Mouse (Mus musculus): ENCODE data around the gene Ahctf1. TPM values are rescaled to one million over a fixed set of nuclear protein-coding genes. Genes with fewer than 3 reads are reported as not detected.

The Ahctf1 gene
- polyA plus RNA-seq, 1 experiment from 2014 or later, result 22.6 TPM

- no peak overlapping the region for H3K27ac ChIP-seq
- peaks cover 37% of the 10 kb centered on the region for H3K36me3 ChIP-seq
- no peak overlapping the region for H3K9ac ChIP-seq
- H3K9me3 ChIP-seq, result no peaks in the 10 kb centered on the region
- H3K4me2 ChIP-seq, result no peak overlapping the region
- peaks cover 20% of the 10 kb centered on the region for H3K4me1 ChIP-seq
- H3K4me3 ChIP-seq, result no peak overlapping the region
- no peak for ATAC-seq (ENCODE audit: borderline replicate concordance, extremely low read depth, low FRiP score, low TSS enrichment)
- H3K27me3 ChIP-seq, result no peaks in the 10 kb centered on the region
Observed at GRCm38 (mm10) chr1:179798794-179799193, 4.7 kb downstream of the Ahctf1 start.

GRCm38 (mm10) chr1:179787281-179787680 lies 16.2 kb downstream of the Ahctf1 start:
- H3K9ac ChIP-seq, result no peak overlapping the region

GRCm38 (mm10) chr1:179785502-179785901 lies 18.0 kb downstream of the Ahctf1 start:
- H3K9me3 ChIP-seq, result no peaks in the 10 kb centered on the region
- H3K36me3 ChIP-seq, result peaks cover 79% of the 10 kb centered on the region
- 93% methylated on average over 5 of the region's 5 CpGs for WGBS
- H3K4me1 ChIP-seq, result no peaks in the 10 kb centered on the region
- H3K27me3 ChIP-seq, result no peaks in the 10 kb centered on the region
- no peak overlapping the region for H3K27ac ChIP-seq
- H3K9ac ChIP-seq, result no peak overlapping the region
- no peak overlapping the region for H3K4me2 ChIP-seq
- H3K4me3 ChIP-seq, result no peak overlapping the region
- ATAC-seq (ENCODE audit: borderline replicate concordance, extremely low read depth, low FRiP score, low TSS enrichment), result no peak

More at GRCm38 (mm10) chr1:179787281-179787680, 16.2 kb downstream of the Ahctf1 start:
- H3K9me3 ChIP-seq, result no peaks in the 10 kb centered on the region
- no peak overlapping the region for H3K4me3 ChIP-seq
- H3K4me2 ChIP-seq, result no peak overlapping the region
- H3K36me3 ChIP-seq, result peaks cover 82% of the 10 kb centered on the region
- no peak overlapping the region for H3K27ac ChIP-seq
- H3K4me1 ChIP-seq, result no peaks in the 10 kb centered on the region
- no peaks in the 10 kb centered on the region for H3K27me3 ChIP-seq
- WGBS, result 84% methylated on average over 4 of the region's 4 CpGs
- no peak for ATAC-seq (ENCODE audit: borderline replicate concordance, extremely low read depth, low FRiP score, low TSS enrichment)

GRCm38 (mm10) chr1:179784098-179784497 lies 19.4 kb downstream of the Ahctf1 start:
- Histone ChIP-seq H3K4me2 (no peak overlapping the region), H3K4me3 (no peak overlapping the region), H3K9ac (no peak overlapping the region), H3K4me1 (no peaks in the 10 kb centered on the region), H3K9me3 (no peaks in the 10 kb centered on the region), H3K36me3 (peaks cover 79% of the 10 kb centered on the region), H3K27ac (no peak overlapping the region), H3K27me3 (no peaks in the 10 kb centered on the region)
- 83% methylated on average over 4 of the region's 4 CpGs for WGBS
- no peak for ATAC-seq (ENCODE audit: borderline replicate concordance, extremely low read depth, low FRiP score, low TSS enrichment)

- Histone ChIP-seq H3K27me3 (no peaks in the 10 kb centered on the region), H3K36me3 (peaks cover 74% of the 10 kb centered on the region), H3K27ac (no peak overlapping the region), H3K9ac (no peak overlapping the region), H3K9me3 (no peaks in the 10 kb centered on the region), H3K4me3 (no peak overlapping the region), H3K4me2 (no peak overlapping the region), H3K4me1 (no peaks in the 10 kb centered on the region)
- WGBS, result 68% methylated on average over 8 of the region's 8 CpGs
- no peak for ATAC-seq (ENCODE audit: borderline replicate concordance, extremely low read depth, low FRiP score, low TSS enrichment)
Observed at GRCm38 (mm10) chr1:179776831-179777230, 26.6 kb downstream of the Ahctf1 start.

- ATAC-seq (ENCODE audit: borderline replicate concordance, extremely low read depth, low FRiP score, low TSS enrichment), result no peak
- Histone ChIP-seq H3K4me3 (no peak overlapping the region), H3K9me3 (no peaks in the 10 kb centered on the region), H3K9ac (no peak overlapping the region), H3K4me2 (no peak overlapping the region), H3K27ac (no peak overlapping the region), H3K27me3 (no peaks in the 10 kb centered on the region), H3K4me1 (no peaks in the 10 kb centered on the region), H3K36me3 (peaks cover 70% of the 10 kb centered on the region)
- WGBS, result 92% methylated on average over 4 of the region's 4 CpGs
Observed at GRCm38 (mm10) chr1:179760553-179760952, 42.9 kb downstream of the Ahctf1 start.

GRCm38 (mm10) chr1:179760086-179760485 lies 43.4 kb downstream of the Ahctf1 start:
- WGBS, result 89% methylated on average over 5 of the region's 5 CpGs
- no peak overlapping the region for H3K9ac ChIP-seq
- no peak for ATAC-seq (ENCODE audit: borderline replicate concordance, extremely low read depth, low FRiP score, low TSS enrichment)
- no peaks in the 10 kb centered on the region for H3K27me3 ChIP-seq
- no peak overlapping the region for H3K27ac ChIP-seq
- H3K36me3 ChIP-seq, result peaks cover 68% of the 10 kb centered on the region
- no peaks in the 10 kb centered on the region for H3K9me3 ChIP-seq
- no peak overlapping the region for H3K4me3 ChIP-seq
- no peaks in the 10 kb centered on the region for H3K4me1 ChIP-seq
- H3K4me2 ChIP-seq, result no peak overlapping the region

- H3K4me1 ChIP-seq, result no peaks in the 10 kb centered on the region
- H3K9ac ChIP-seq, result no peak overlapping the region
- H3K27me3 ChIP-seq, result no peaks in the 10 kb centered on the region
- no peak overlapping the region for H3K4me2 ChIP-seq
- no peaks in the 10 kb centered on the region for H3K9me3 ChIP-seq
- no peak for ATAC-seq (ENCODE audit: borderline replicate concordance, extremely low read depth, low FRiP score, low TSS enrichment)
- no peak overlapping the region for H3K27ac ChIP-seq
- H3K36me3 ChIP-seq, result peaks cover 65% of the 10 kb centered on the region
- H3K4me3 ChIP-seq, result no peak overlapping the region
Observed at GRCm38 (mm10) chr1:179756477-179756876, 47.0 kb downstream of the Ahctf1 start.

GRCm38 (mm10) chr1:179753006-179753405 lies 50.5 kb downstream of the Ahctf1 start:
- Histone ChIP-seq H3K27me3 (no peaks in the 10 kb centered on the region), H3K4me3 (no peak overlapping the region), H3K4me2 (no peak overlapping the region), H3K27ac (no peak overlapping the region), H3K4me1 (no peaks in the 10 kb centered on the region), H3K36me3 (peaks cover 64% of the 10 kb centered on the region), H3K9ac (no peak overlapping the region), H3K9me3 (no peaks in the 10 kb centered on the region)
- 92% methylated on average over 8 of the region's 8 CpGs for WGBS
- no peak for ATAC-seq (ENCODE audit: borderline replicate concordance, extremely low read depth, low FRiP score, low TSS enrichment)

GRCm38 (mm10) chr1:179752276-179752675 lies 51.2 kb downstream of the Ahctf1 start:
- Histone ChIP-seq H3K4me1 (no peaks in the 10 kb centered on the region), H3K36me3 (peaks cover 64% of the 10 kb centered on the region), H3K4me2 (no peak overlapping the region), H3K4me3 (no peak overlapping the region), H3K27me3 (no peaks in the 10 kb centered on the region), H3K9me3 (no peaks in the 10 kb centered on the region), H3K9ac (no peak overlapping the region), H3K27ac (no peak overlapping the region)
- 90% methylated on average over 11 of the region's 11 CpGs for WGBS
- ATAC-seq (ENCODE audit: borderline replicate concordance, extremely low read depth, low FRiP score, low TSS enrichment), result no peak

GRCm38 (mm10) chr1:179745171-179745570 lies 58.3 kb downstream of the Ahctf1 start, which contains the start of gene Kif28:
TSS of gene Kif28 (minus strand) at chr1:179745271.
- Histone ChIP-seq H3K9me3 (no peaks in the 10 kb centered on the region), H3K27ac (no peak within 1 kb of the TSS), H3K4me1 (no peaks in the 10 kb centered on the region), H3K4me2 (no peak within 1 kb of the TSS), H3K4me3 (no peak within 1 kb of the TSS), H3K27me3 (no peaks in the 10 kb centered on the region), H3K9ac (no peak within 1 kb of the TSS), H3K36me3 (peaks cover 50% of the 10 kb centered on the region)
- WGBS, result 92% methylated on average over 9 of the region's 9 CpGs
- no peak for ATAC-seq (ENCODE audit: borderline replicate concordance, extremely low read depth, low FRiP score, low TSS enrichment)

GRCm38 (mm10) chr1:179743593-179744193 lies 59.8 kb downstream of the Ahctf1 start:
- Histone ChIP-seq H3K4me3 (no peak overlapping the region), H3K27me3 (no peaks in the 10 kb centered on the region), H3K4me1 (no peaks in the 10 kb centered on the region), H3K4me2 (no peak overlapping the region), H3K27ac (no peak overlapping the region), H3K9ac (no peak overlapping the region), H3K9me3 (no peaks in the 10 kb centered on the region), H3K36me3 (peaks cover 40% of the 10 kb centered on the region)
- no peak for ATAC-seq (ENCODE audit: borderline replicate concordance, extremely low read depth, low FRiP score, low TSS enrichment)
- 65% methylated on average over 4 of the region's 4 CpGs for WGBS

GRCm38 (mm10) chr1:179736483-179736882 lies 67.0 kb downstream of the Ahctf1 start:
- H3K4me2 ChIP-seq, result no peak overlapping the region
- no peaks in the 10 kb centered on the region for H3K9me3 ChIP-seq
- H3K27ac ChIP-seq, result no peak overlapping the region
- H3K27me3 ChIP-seq, result no peaks in the 10 kb centered on the region
- H3K9ac ChIP-seq, result no peak overlapping the region
- no peak overlapping the region for H3K4me3 ChIP-seq
- H3K4me1 ChIP-seq, result no peaks in the 10 kb centered on the region
- ATAC-seq (ENCODE audit: borderline replicate concordance, extremely low read depth, low FRiP score, low TSS enrichment), result no peak
- WGBS, result 76% methylated on average over 3 of the region's 3 CpGs
- H3K36me3 ChIP-seq, result no peaks in the 10 kb centered on the region

Measured in lung, embryonic 15.5 days (tissue).